Mouse (Mus musculus) heart, embryonic 15.5 days (tissue): ENCODE results near the gene Ddx43. TPM values are rescaled to one million over a fixed set of nuclear protein-coding genes. Genes with fewer than 3 reads are reported as not detected.
A peak's percentile ranks its signal among the peaks of the same experiment; 100 is the strongest.

ENCODE experiments used
- ATAC-seq: fragments of 200-750 bp; cut with Nextera tagmentation; replicated peaks from 2 replicates; pipeline ENCODE4 v1.8.0; 2017; ENCODE audit warnings: low read depth, moderate TSS enrichment; ENCODE audit not compliant: insufficient number of reproducible peaks, insufficient read depth, low FRiP score
- H3K27ac ChIP-seq: fragments of 300-500 bp; sonication (generic); 2 replicates; pipeline ENCODE4 v1.5.1; 2015; ENCODE audit warnings: mild to moderate bottlenecking, inconsistent platforms
- H3K27me3 ChIP-seq: fragments of 300-500 bp; sonication (generic); 2 replicates; pipeline ENCODE4 v1.6.1; 2015; ENCODE audit warnings: inconsistent platforms
- H3K36me3 ChIP-seq: fragments of 300-500 bp; sonication (generic); 2 replicates; pipeline ENCODE4 v1.6.1; 2015; ENCODE audit warnings: mild to moderate bottlenecking, inconsistent platforms
- H3K4me1 ChIP-seq: fragments of 300-500 bp; sonication (generic); replicated peaks from 2 replicates; pipeline ENCODE4 v1.6.1; 2015; ENCODE audit warnings: inconsistent platforms
- H3K4me2 ChIP-seq: fragments of 300-500 bp; sonication (generic); 2 replicates; pipeline ENCODE4 v1.6.1; 2015; ENCODE audit warnings: inconsistent platforms, mild to moderate bottlenecking, moderate library complexity
- H3K4me3 ChIP-seq: fragments of 300-500 bp; sonication (generic); 2 replicates; pipeline ENCODE4 v1.5.1; 2015; ENCODE audit warnings: mild to moderate bottlenecking, inconsistent platforms
- H3K9ac ChIP-seq: fragments of 300-500 bp; sonication (generic); 2 replicates; pipeline ENCODE4 v1.6.1; 2015; ENCODE audit warnings: mild to moderate bottlenecking, inconsistent platforms
- H3K9me3 ChIP-seq: fragments of 300-500 bp; sonication (generic); replicated peaks from 2 replicates; pipeline ENCODE4 v1.6.1; 2016; ENCODE audit warnings: inconsistent platforms
- WGBS: fragments of 180-500 bp; shearing (Covaris S2); methylation state at CpG from one replicate; pipeline ENCODE4 v1.1.7; 2015; ENCODE audit warnings: mixed read lengths; 5-methylcytosine and 5-hydroxymethylcytosine counted together
- polyA plus RNA-seq: library from polyadenylated mRNA; unstranded; fragments of >200 nt; fragmentation: Nextera tagmentation; extraction: Ambion mirVana; gene quantifications from 2 replicates; pipeline ENCODE4 v1.2.1, GENCODE M21; 2015

The Ddx43 gene
- polyA plus RNA-seq, 1 experiment from 2014 or later = 0.09 TPM

GRCm38 (mm10) chr9:78401596-78401995, 6.0 kb downstream of the Ddx43 start:
- H3K36me3 ChIP-seq = no peaks in the 10 kb centered on the region
- WGBS = 89% methylated on average over 7 of the region's 7 CpGs
- no peaks in the 10 kb centered on the region for H3K4me1 ChIP-seq
- H3K4me2 ChIP-seq = no peak overlapping the region
- peaks cover 20% of the 10 kb centered on the region for H3K27me3 ChIP-seq
- H3K9me3 ChIP-seq = no peaks in the 10 kb centered on the region
- no peak overlapping the region for H3K9ac ChIP-seq
- no peak overlapping the region for H3K27ac ChIP-seq
- no peak overlapping the region for H3K4me3 ChIP-seq
- no peak for ATAC-seq

- Histone ChIP-seq H3K9me3 (no peaks in the 10 kb centered on the region), H3K9ac (peak overlapping the region; percentile 40), H3K36me3 (no peaks in the 10 kb centered on the region), H3K4me3 (peak overlapping the region; percentile 47), H3K27me3 (no peaks in the 10 kb centered on the region), H3K4me2 (peak overlapping the region; percentile 81), H3K4me1 (peaks cover 6% of the 10 kb centered on the region; the same call in 1 of the 2 replicates), H3K27ac (no peak overlapping the region)
- 0 out of 2 replicates have a peak, but pooled peaks have one; percentile 43 for ATAC-seq
- WGBS = 17% methylated on average over 27 of the region's 27 CpGs
Observed at GRCm38 (mm10) chr9:78427362-78427781, 31.8 kb downstream of the Ddx43 start.

GRCm38 (mm10) chr9:78428185-78428584, 32.6 kb downstream of the Ddx43 start:
- no peak overlapping the region for H3K27ac ChIP-seq
- no peaks in the 10 kb centered on the region for H3K27me3 ChIP-seq
- peak overlapping the region; percentile 81; the same call in 1 of the 2 replicates for H3K4me2 ChIP-seq
- H3K36me3 ChIP-seq = no peaks in the 10 kb centered on the region
- no peaks in the 10 kb centered on the region for H3K9me3 ChIP-seq
- ATAC-seq = no peak
- WGBS = 57% methylated on average over 6 of the region's 6 CpGs
- no peak overlapping the region for H3K4me3 ChIP-seq
- no peak overlapping the region for H3K9ac ChIP-seq
- peaks cover 6% of the 10 kb centered on the region; the same call in 1 of the 2 replicates for H3K4me1 ChIP-seq

- Histone ChIP-seq H3K9me3 (no peaks in the 10 kb centered on the region), H3K9ac (no peak overlapping the region), H3K4me1 (peaks cover 6% of the 10 kb centered on the region; the same call in 1 of the 2 replicates), H3K36me3 (no peaks in the 10 kb centered on the region), H3K27me3 (no peaks in the 10 kb centered on the region), H3K27ac (no peak overlapping the region), H3K4me3 (no peak overlapping the region), H3K4me2 (no peak overlapping the region)
- no peak for ATAC-seq
- WGBS = 74% methylated on average over 4 of the region's 4 CpGs
Observed at GRCm38 (mm10) chr9:78428870-78429432, 33.4 kb downstream of the Ddx43 start.

- WGBS = 67% methylated on average over 2 of the region's 2 CpGs
- Histone ChIP-seq H3K27ac (no peak overlapping the region), H3K4me2 (no peak overlapping the region), H3K9me3 (no peaks in the 10 kb centered on the region), H3K36me3 (no peaks in the 10 kb centered on the region), H3K27me3 (no peaks in the 10 kb centered on the region), H3K4me3 (no peak overlapping the region), H3K4me1 (peaks cover 6% of the 10 kb centered on the region; the same call in 1 of the 2 replicates), H3K9ac (no peak overlapping the region)
- no peak for ATAC-seq
Observed at GRCm38 (mm10) chr9:78429551-78429950, 34.0 kb downstream of the Ddx43 start.

GRCm38 (mm10) chr9:78430486-78430885, 34.9 kb downstream of the Ddx43 start:
- 70% methylated on average over 6 of the region's 6 CpGs for WGBS

GRCm38 (mm10) chr9:78432471-78432870, 36.9 kb downstream of the Ddx43 start:
- Histone ChIP-seq H3K36me3 (no peaks in the 10 kb centered on the region), H3K4me1 (peaks cover 6% of the 10 kb centered on the region; the same call in 1 of the 2 replicates), H3K9ac (no peak overlapping the region), H3K4me2 (no peak overlapping the region), H3K4me3 (no peak overlapping the region), H3K9me3 (no peaks in the 10 kb centered on the region), H3K27ac (no peak overlapping the region), H3K27me3 (no peaks in the 10 kb centered on the region)
- no peak for ATAC-seq
- WGBS = 86% methylated on average over 5 of the region's 5 CpGs

More at GRCm38 (mm10) chr9:78430486-78430885, 34.9 kb downstream of the Ddx43 start:
- ATAC-seq = no peak
- H3K36me3 ChIP-seq = no peaks in the 10 kb centered on the region
- H3K9me3 ChIP-seq = no peaks in the 10 kb centered on the region
- no peak overlapping the region for H3K4me2 ChIP-seq
- H3K9ac ChIP-seq = no peak overlapping the region
- no peak overlapping the region for H3K27ac ChIP-seq
- H3K27me3 ChIP-seq = no peaks in the 10 kb centered on the region
- no peak overlapping the region for H3K4me3 ChIP-seq
- peaks cover 6% of the 10 kb centered on the region; the same call in 1 of the 2 replicates for H3K4me1 ChIP-seq

- Histone ChIP-seq H3K4me1 (peaks cover 14% of the 10 kb centered on the region), H3K36me3 (no peaks in the 10 kb centered on the region), H3K4me2 (no peak overlapping the region), H3K27me3 (peaks cover 43% of the 10 kb centered on the region), H3K9ac (no peak overlapping the region), H3K4me3 (no peak overlapping the region), H3K9me3 (no peaks in the 10 kb centered on the region), H3K27ac (no peak overlapping the region)
- no peak for ATAC-seq
- 67% methylated on average over 5 of the region's 5 CpGs for WGBS
Observed at GRCm38 (mm10) chr9:78439426-78439825, 43.8 kb downstream of the Ddx43 start.

GRCm38 (mm10) chr9:78442237-78442578, 46.6 kb downstream of the Ddx43 start:
- Histone ChIP-seq H3K27me3 (peaks cover 57% of the 10 kb centered on the region), H3K4me3 (peak overlapping the region; percentile 61), H3K9me3 (no peaks in the 10 kb centered on the region), H3K36me3 (no peaks in the 10 kb centered on the region), H3K4me2 (peak overlapping the region; percentile 94), H3K27ac (no peak overlapping the region), H3K4me1 (peaks cover 14% of the 10 kb centered on the region), H3K9ac (peak overlapping the region; percentile 54; the same call in 1 of the 2 replicates)
- WGBS = 6% methylated on average over 9 of the region's 9 CpGs
- no peak; the same call in 1 of the 2 replicates for ATAC-seq

GRCm38 (mm10) chr9:78442579-78443392, 47.2 kb downstream of the Ddx43 start, which contains the start of gene Cgas:
Gene Cgas, minus strand, starts transcription at chr9:78443237.
- Histone ChIP-seq H3K27ac (no peak within 1 kb of the TSS), H3K4me2 (peak within 1 kb of the TSS; percentile 94), H3K9ac (peak within 1 kb of the TSS; percentile 54), H3K27me3 (peaks cover 57% of the 10 kb centered on the region), H3K4me1 (peaks cover 17% of the 10 kb centered on the region), H3K9me3 (no peaks in the 10 kb centered on the region), H3K36me3 (no peaks in the 10 kb centered on the region), H3K4me3 (peak within 1 kb of the TSS; percentile 61)
- peak; percentile 51 for ATAC-seq
- WGBS = under 1% methylated on average over 77 of the region's 81 CpGs

- H3K4me1 ChIP-seq = peaks cover 19% of the 10 kb centered on the region
- peak overlapping the region; percentile 95 for H3K9ac ChIP-seq
- peaks cover 31% of the 10 kb centered on the region for H3K27me3 ChIP-seq
- no peak overlapping the region for H3K27ac ChIP-seq
- no peak for ATAC-seq
- H3K36me3 ChIP-seq = peaks cover 9% of the 10 kb centered on the region
- peak overlapping the region; percentile 95 for H3K4me3 ChIP-seq
- H3K4me2 ChIP-seq = peak overlapping the region; percentile 66
- WGBS = 31% methylated on average over 9 of the region's 9 CpGs
- no peaks in the 10 kb centered on the region for H3K9me3 ChIP-seq
Observed at GRCm38 (mm10) chr9:78447606-78447972, 52.0 kb downstream of the Ddx43 start.
